Mouse (Mus musculus) liver, embryonic 14.5 days (tissue): ENCODE data around the gene Ebf1. TPM values are rescaled to one million over a fixed set of nuclear protein-coding genes. Genes with fewer than 3 reads are reported as not detected.

ENCODE experiments used
- ATAC-seq: fragments of 200-750 bp; cut with Nextera tagmentation; 2 replicates; pipeline ENCODE4 v1.8.0; 2017; ENCODE audit warnings: moderate number of reproducible peaks, mild to moderate bottlenecking, moderate library complexity; ENCODE audit not compliant: insufficient read depth
- DNase-seq, 3 experiments: peaks; one replicate each; pipeline ENCODE4 v3.0.0-alpha.2; 2012 to 2013; ENCODE audit warnings: low read depth in 3 of 3, low spot score in 3 of 3
- H3K27ac ChIP-seq: fragments of 300-500 bp; sonication (generic); 2 replicates; pipeline ENCODE4 v1.5.1; 2014; ENCODE audit warnings: moderate library complexity, mild to moderate bottlenecking, control low read depth, inconsistent platforms
- H3K27me3 ChIP-seq: fragments of 300-500 bp; sonication (generic); 2 replicates; pipeline ENCODE4 v1.6.1; 2014; ENCODE audit warnings: mild to moderate bottlenecking, low read length, moderate library complexity; ENCODE audit not compliant: control insufficient read depth, insufficient read depth
- H3K36me3 ChIP-seq: fragments of 300-500 bp; sonication (generic); replicated peaks from 2 replicates; pipeline ENCODE4 v1.6.1; 2014; ENCODE audit warnings: low read depth; ENCODE audit not compliant: control insufficient read depth, insufficient read depth
- H3K4me1 ChIP-seq, 2 experiments: fragments of 200-500 bp in 1 of 2; fragments of 300-500 bp in 1 of 2; sonication (generic) in 1 of 2; replicated peaks; 2 replicates each; pipeline ENCODE4 v1.6.1; 2012 to 2014; ENCODE audit warnings: antibody characterized with exemption in 1 of 2, inconsistent platforms in 1 of 2, low read length in 1 of 2; ENCODE audit not compliant: control insufficient read depth in 2 of 2, insufficient read depth in 2 of 2
- H3K4me2 ChIP-seq: fragments of 300-500 bp; sonication (generic); 2 replicates; pipeline ENCODE4 v1.6.1; 2014; ENCODE audit warnings: low read depth, mild to moderate bottlenecking, control low read depth, moderate library complexity
- H3K4me3 ChIP-seq, 2 experiments: fragments of 200-500 bp in 1 of 2; fragments of 300-500 bp in 1 of 2; sonication (generic) in 1 of 2; 2 replicates each; pipeline ENCODE4 v1.5.1; 2012 to 2014; ENCODE audit warnings: low read depth in 2 of 2, low read length in 2 of 2, mild to moderate bottlenecking in 2 of 2, control low read depth in 1 of 2, inconsistent platforms in 1 of 2, moderate library complexity in 1 of 2; ENCODE audit not compliant: insufficient read depth in 1 of 2
- H3K9ac ChIP-seq: fragments of 300-500 bp; sonication (generic); replicated peaks from 2 replicates; pipeline ENCODE4 v1.6.1; 2014; ENCODE audit warnings: mild to moderate bottlenecking, control low read depth, moderate library complexity
- H3K9me3 ChIP-seq: fragments of 300-500 bp; sonication (generic); 2 replicates; pipeline ENCODE4 v1.6.1; 2016; ENCODE audit warnings: low read length, mixed read lengths; ENCODE audit not compliant: control insufficient read depth
- CTCF ChIP-seq: IDR thresholded peaks from 2 replicates; pipeline ENCODE4 v1.5.1; 2016; ENCODE audit warnings: antibody characterized with exemption, low read depth, control low read depth
- EP300 ChIP-seq: IDR thresholded peaks from 2 replicates; pipeline ENCODE4 v1.6.1; 2016; ENCODE audit warnings: antibody characterized with exemption, low read depth
- WGBS: fragments of 180-500 bp; shearing (Covaris S2); extraction: QIAGEN DNeasy Blood & Tissue Kit; methylation state at CpG from one replicate; pipeline ENCODE4 v1.1.7; 2014; ENCODE audit not compliant: insufficient replicate concordance; 5-methylcytosine and 5-hydroxymethylcytosine counted together
- polyA plus RNA-seq, 2 experiments: library from polyadenylated mRNA; depleted of rRNA in 1 of 2; stranded (reverse) in 1 of 2; unstranded in 1 of 2; fragments of >200 nt; fragmentation: Nextera tagmentation in 1 of 2; extraction: Ambion mirVana in 1 of 2; gene quantifications; 2 replicates each; pipeline versions ENCODE4 v1.2.1 to v1.2.3; 2012 to 2014

Ebf1 gene
- polyA plus RNA-seq, 2 experiments: 0.20 to 0.34 TPM

DNA sequence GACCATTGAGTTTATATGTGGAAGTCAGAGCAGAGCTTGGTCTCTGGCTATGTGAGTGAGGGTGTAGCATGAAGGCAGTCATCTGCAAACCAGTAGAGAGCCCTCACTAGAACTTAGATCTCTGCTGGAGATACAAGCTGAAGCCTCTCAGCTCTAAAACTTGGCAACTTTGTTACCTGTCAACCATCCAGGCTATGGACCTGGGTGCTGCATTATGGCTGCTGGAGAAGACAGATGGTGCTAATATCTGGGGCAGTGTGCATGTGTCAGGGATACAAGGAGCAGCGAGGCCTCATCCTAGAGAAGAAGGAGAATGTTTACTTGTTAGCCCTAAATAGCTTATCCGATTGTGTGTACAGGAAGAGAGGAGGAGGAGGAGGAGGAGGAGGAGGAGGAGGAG lies 159.4 kb downstream of the Ebf1 start:
- no peaks in the 10 kb centered on the region for H3K9me3 ChIP-seq
- 43% methylated on average over 1 of the region's 2 CpGs for WGBS
- no peak overlapping the region for H3K4me2 ChIP-seq
- no peak overlapping the region for H3K4me3 ChIP-seq
- H3K4me1 ChIP-seq: no peaks in the 10 kb centered on the region
- no peak overlapping the region for H3K9ac ChIP-seq
- no peaks in the 10 kb centered on the region for H3K27me3 ChIP-seq
- no peaks in the 10 kb centered on the region for H3K36me3 ChIP-seq
- TF ChIP-seq CTCF (no peak), EP300 (no peak)
- DNase-seq (no peak), ATAC-seq (no peak)
- H3K27ac ChIP-seq: no peak overlapping the region

DNA sequence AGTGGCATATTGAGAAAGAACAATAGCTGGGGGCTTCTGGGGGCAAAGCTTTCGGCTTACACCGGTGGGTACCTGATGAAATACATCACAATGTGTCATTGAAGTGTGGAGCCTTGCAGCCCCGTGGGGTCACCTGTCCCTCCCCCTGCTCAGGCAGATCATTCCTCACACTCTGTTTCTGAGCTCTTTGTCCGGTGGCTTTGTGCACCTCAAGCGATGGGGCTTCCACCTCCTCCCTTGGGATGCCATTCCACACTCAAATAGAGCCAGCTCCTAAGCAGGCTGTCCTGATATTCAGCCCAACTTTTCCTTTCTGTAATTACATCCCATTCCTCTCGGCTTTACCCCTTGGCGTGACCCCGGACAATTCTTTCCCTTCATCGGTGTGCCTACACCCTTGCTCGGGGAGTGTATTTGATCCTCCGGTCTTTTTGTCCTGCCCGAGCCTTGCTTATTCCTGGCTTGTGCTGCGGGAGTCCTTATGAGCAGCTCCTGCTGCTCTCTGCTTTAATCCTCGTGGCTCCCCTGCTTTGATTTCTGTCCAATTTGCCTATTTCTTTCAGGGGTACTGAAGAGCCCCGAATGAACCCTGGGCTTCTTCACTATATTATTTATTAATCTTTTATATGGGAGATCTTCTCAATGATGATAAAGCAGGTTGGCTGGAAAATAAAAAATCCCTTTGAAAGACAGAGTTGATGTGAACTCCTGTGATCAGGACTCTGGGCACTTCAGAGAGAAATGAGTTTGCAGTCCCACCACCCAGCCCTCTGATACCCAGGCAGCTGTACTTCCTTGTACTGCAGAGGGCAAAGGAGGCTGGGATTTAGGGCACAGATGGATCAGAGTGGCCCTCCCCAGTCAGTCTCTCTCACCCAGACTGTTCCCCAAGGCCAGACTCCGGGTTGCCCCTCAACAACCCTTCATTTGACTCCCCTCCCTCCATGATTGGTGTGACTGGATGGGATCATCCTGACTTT lies 160.5 kb downstream of the Ebf1 start:
- no peaks in the 10 kb centered on the region for H3K36me3 ChIP-seq
- no peak overlapping the region for H3K4me2 ChIP-seq
- H3K27me3 ChIP-seq: no peaks in the 10 kb centered on the region
- DNase-seq (no peak), ATAC-seq (no peak)
- no peak overlapping the region for H3K27ac ChIP-seq
- no peaks in the 10 kb centered on the region for H3K9me3 ChIP-seq
- no peak overlapping the region for H3K4me3 ChIP-seq
- no peak overlapping the region for H3K9ac ChIP-seq
- 59% methylated on average over 16 of the region's 16 CpGs for WGBS
- TF ChIP-seq EP300: no peak
- TF ChIP-seq CTCF: no peak
- H3K4me1 ChIP-seq: no peaks in the 10 kb centered on the region

- Histone ChIP-seq H3K4me3 (no peak overlapping the region), H3K4me2 (no peak overlapping the region), H3K36me3 (no peaks in the 10 kb centered on the region), H3K27me3 (no peaks in the 10 kb centered on the region), H3K4me1 (no peaks in the 10 kb centered on the region), H3K9ac (no peak overlapping the region), H3K9me3 (no peaks in the 10 kb centered on the region), H3K27ac (no peak overlapping the region)
- no peak for DNase-seq
- 65% methylated on average over 1 of the region's 1 CpGs for WGBS
- TF ChIP-seq EP300 (no peak), CTCF (no peak)
- no peak for ATAC-seq
Observed at GRCm38 (mm10) chr11:44779030-44779429, 161.9 kb downstream of the Ebf1 start.

DNA sequence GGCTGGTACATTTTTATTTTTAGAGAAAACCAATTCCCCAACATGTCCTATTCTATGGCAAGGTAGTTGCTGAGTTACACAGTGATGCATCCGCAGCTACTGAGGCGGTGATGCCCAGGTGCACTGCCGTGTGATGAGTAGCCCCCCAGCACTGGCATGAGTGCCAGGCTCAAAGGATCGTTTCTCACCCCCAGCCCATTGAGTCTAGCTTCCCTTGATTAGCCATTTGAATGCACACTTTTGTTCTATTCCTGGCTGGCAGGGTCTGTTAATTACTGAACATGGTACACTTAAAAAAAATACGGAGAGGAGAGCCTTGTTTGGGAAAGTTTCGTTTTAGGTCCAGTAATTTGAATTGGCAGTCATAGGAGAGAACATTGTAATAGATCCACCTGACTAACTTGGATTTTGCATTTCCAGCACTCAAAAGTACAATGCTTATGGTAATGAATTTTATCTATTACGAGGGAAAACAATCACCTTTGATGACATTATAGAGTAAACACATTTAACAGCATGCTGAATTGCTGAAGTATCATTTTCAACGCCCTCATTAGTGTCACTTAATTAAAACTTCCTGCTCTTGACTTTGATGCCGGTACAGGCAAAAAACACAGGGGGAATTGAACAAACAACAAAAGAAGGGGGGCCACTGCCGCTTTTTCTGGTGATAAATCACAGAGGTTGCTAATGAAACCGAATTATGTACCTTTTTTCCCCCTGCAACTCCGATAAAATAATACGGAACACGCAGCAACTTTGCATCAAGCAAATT lies 167.3 kb downstream of the Ebf1 start:
- no peaks in the 10 kb centered on the region for H3K9me3 ChIP-seq
- no peaks in the 10 kb centered on the region for H3K27me3 ChIP-seq
- no peak for ATAC-seq
- no peak overlapping the region for H3K4me2 ChIP-seq
- 67% methylated on average over 14 of the region's 14 CpGs for WGBS
- DNase-seq: no peak
- no peaks in the 10 kb centered on the region for H3K36me3 ChIP-seq
- no peak overlapping the region for H3K4me3 ChIP-seq
- no peaks in the 10 kb centered on the region for H3K4me1 ChIP-seq
- no peak for TF ChIP-seq EP300
- no peak for TF ChIP-seq CTCF
- H3K27ac ChIP-seq: no peak overlapping the region
- no peak overlapping the region for H3K9ac ChIP-seq

DNA sequence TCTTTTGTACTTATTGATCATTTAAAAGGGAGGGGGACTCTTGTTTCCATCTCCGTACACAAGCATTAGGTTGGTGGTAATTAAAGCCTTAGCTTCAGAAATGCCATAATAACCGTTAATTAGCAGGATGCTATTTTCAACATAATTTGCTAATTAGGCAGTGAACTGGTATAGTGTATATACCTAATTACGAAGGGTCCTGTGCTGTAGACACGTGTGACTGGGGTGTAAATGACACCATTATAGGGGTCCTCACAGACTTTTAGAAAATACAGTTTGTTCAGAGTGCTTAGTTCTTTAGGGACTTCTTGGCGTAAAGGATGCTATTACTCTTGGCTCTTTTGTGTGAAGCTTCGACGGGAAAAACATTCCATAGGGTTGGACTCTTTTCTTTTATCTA lies 167.9 kb downstream of the Ebf1 start:
- no peak overlapping the region for H3K4me3 ChIP-seq
- H3K4me1 ChIP-seq: no peaks in the 10 kb centered on the region
- ATAC-seq (no peak), DNase-seq (no peak)
- TF ChIP-seq EP300: no peak
- no peak for TF ChIP-seq CTCF
- H3K36me3 ChIP-seq: no peaks in the 10 kb centered on the region
- H3K27ac ChIP-seq: no peak overlapping the region
- no peaks in the 10 kb centered on the region for H3K27me3 ChIP-seq
- 62% methylated on average over 7 of the region's 7 CpGs for WGBS
- H3K9me3 ChIP-seq: no peaks in the 10 kb centered on the region
- H3K4me2 ChIP-seq: no peak overlapping the region
- H3K9ac ChIP-seq: no peak overlapping the region
